Mouse (Mus musculus): ENCODE results near the gene Naif1.

The Naif1 gene

DNA sequence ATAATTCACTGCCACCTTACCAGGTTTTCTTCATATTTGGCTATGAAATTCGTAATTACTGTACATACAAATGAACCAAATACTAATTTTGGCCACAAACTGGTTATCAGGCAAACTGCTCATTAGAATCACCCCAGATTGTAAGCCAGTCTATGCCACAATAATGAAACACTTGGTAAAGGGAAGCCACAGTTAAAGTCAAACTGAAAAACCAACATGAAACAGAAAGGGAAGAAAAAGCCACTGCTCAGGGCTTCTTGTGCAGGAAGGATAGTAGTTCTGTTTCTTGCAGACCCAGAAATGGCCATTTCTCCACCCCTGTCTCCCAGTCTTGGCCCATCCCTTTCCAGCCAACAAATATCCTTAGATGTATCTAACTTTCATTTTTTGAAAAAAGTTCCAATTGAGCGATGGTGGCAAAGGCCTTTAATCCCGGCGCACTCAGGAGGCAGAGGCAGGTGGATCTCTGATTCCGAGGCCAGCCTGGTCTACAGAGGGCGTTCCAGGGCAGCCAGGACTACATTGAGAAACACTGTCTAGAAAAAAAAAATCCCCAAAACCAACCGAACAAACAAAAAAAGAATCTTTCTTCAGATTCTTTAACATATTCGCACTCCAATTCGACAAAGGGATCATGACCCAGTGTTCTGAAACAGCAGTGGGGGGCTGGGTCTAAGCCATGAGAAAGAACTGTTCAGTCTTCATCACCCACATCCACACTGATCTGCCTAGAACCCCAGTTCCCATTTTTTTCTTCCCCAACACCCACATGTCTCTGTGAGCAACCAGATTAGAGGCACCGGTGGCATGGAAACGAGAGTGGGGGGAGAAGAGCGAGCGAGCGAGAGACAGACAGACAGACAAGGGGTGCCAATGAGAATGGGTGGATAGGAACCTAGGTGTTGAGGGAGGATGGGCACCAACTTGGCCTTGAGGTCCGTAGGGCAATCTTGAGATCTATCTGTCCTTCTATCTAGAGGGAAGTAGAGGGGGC, at the start of gene Naif1:
TSS of gene Naif1 (plus strand) at position 697 of the 994 bp plus-strand sequence.
- no peak for DNase-seq (ENCODE audit: low read depth, low spot score)

DNA sequence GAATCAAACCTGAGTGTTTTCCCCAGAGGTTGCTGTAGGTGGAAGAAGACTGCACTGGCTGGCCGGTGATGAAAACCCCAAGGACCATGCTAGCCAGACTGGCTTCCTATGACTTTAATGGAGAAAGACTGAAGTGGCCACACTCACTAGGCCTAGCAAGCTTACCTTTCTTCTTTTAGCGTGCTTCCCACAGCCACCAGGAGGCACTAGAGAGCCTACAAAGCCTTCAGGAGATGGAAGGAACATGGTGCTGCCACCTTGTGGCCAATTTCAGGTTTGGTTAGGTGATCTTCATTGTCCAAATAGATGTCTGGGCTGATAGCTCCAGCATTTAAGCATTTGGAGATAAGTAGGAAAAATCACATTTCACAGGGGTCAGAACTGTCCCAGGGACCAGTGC, 45.6 kb upstream of the Naif1 start:
- peak; percentile 97 for DNase-seq (ENCODE audit: low read depth, low spot score)

- no peak for DNase-seq (ENCODE audit: low read depth, low spot score)
Observed at GRCm38 (mm10) chr2:32407144-32407824, 43.0 kb upstream of the Naif1 start.

- no peak for DNase-seq (ENCODE audit: low read depth, low spot score)
Observed at GRCm38 (mm10) chr2:32408429-32409424, 41.5 kb upstream of the Naif1 start.

- DNase-seq (ENCODE audit: low read depth, low spot score): no peak
Observed at GRCm38 (mm10) chr2:32411407-32411806, 38.9 kb upstream of the Naif1 start.

DNA sequence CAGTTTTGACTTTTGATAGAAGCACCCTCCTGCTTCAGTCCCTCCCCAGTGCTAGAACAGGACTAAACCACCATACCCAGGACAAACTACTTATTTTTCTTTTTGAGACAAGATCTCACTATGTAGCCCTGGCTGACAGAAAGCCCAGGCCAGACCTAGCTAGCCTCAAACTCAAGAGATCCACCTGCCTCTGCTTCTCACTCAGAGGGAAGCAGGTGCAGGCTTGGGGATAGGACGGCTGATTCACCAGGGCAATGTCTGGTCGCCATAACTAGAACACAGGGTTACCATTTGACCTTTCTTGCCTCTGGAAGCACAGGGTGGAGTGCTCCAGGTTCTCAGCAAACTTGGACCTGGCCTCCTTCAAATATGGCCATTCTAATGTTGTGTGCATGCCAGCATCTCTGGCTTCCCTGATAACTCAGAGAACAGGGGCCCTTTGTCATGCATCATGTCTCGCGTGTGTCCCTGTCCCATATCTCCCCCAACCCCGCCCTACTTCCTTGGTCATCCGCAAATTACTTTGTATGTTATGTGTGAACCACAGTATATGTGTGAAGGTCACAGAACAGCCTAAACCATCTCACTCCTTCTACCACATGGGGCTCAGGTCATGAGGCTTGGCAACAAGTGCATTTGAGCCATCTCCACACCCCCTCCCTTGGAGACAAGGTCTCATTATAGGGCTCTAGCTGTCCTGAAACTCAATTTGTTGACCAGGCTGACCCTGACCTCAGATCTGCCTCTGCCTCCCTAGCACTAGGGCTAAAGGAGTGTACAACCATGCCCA, 37.3 kb upstream of the Naif1 start:
- DNase-seq (ENCODE audit: low read depth, low spot score): no peak

DNA sequence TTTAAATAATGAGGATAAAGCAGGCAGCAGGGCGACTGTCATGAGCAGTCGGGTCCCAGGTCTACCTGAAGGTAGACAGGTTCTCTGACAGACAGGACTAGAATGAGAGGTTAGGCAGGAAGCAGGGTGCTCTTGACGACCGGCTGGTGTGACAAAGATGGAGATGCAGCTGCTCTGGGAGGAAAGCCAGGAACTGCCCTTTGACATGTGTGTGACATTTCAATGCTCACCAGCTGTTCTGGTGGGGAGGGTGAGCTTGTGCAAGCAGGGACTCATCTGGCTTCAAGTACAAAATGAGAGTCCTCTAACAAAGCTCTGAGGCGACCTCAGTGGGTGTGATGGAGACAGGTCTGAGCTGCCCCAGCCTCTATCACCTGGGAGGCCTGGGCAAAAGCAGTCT, 36.3 kb upstream of the Naif1 start:
- no peak for DNase-seq (ENCODE audit: low read depth, low spot score)

GRCm38 (mm10) chr2:32415801-32416200, 34.5 kb upstream of the Naif1 start:
- no peak for DNase-seq (ENCODE audit: low read depth, low spot score)

- DNase-seq (ENCODE audit: low read depth, low spot score): no peak
Observed at GRCm38 (mm10) chr2:32416556-32416955, 33.7 kb upstream of the Naif1 start.

DNA sequence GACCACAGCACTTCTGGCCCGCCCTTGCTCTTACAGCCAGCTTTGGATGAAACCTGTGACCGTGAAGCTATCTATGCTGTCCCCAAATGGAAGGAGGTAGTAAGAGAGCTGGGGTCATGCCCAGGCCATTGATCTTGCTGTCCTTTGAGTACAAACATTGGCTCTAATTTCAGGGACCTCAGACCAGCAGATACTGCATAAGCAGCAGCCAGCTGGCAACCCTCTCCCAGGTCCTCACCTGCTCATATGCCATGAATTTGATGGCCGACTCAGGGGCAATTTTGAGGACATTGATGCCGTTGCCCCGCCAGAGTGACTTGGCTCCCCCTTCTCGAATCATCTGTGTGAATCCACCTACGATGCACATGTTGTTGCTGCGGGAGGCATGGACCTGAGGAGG, 32.8 kb upstream of the Naif1 start:
- DNase-seq (ENCODE audit: low read depth, low spot score): no peak

- DNase-seq (ENCODE audit: low read depth, low spot score): no peak
Observed at GRCm38 (mm10) chr2:32418430-32419151, 31.7 kb upstream of the Naif1 start.

DNA sequence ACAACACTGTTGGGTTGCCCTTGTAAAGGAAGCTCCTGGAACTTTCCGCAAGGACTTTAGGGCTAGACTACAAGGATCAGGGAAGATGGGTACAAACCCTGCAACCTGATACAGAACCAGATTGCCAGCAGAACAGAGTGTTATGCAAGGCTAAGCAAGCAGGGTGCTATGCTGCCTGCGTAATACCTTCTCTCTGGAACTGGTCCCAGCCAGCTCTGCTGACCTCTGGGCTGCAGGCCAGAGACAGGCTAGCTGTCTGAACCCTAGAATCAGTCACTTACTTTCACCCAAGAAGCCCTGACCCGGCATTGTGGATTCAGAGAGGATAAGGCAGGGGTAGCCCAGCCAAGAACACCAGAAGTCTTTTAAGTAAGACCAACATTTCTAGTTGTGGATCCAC, 30.9 kb upstream of the Naif1 start:
- DNase-seq (ENCODE audit: low read depth, low spot score): no peak

DNA sequence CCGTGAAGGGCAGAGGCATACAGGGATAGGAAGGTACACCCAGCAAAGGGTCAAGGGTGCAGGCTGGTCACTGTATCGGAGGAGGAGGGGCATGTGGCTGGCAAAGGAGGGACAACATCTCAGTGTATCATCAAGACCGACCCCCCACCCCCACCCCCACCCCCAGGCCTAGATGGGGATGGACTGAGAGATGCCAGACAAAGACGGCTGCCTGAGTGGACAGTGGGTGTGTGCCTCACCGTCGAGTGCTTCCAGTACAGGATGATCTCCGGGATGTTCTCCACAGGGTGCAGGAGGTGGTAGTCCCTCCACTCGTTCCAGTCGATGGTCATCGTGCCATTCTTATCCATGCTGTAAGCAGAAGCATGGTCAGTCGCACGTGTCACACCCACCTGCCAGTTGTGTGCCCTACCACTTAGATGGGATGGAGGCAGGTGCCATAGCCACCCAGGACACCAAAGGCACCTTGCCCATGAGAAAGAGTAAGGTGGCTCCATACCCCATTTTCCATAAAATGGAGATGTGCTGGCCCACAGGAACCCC, 30.1 kb upstream of the Naif1 start:
- no peak for DNase-seq (ENCODE audit: low read depth, low spot score)

GRCm38 (mm10) chr2:32420647-32421046, 29.6 kb upstream of the Naif1 start:
- DNase-seq (ENCODE audit: low read depth, low spot score): no peak

- DNase-seq (ENCODE audit: low read depth, low spot score): no peak
Observed at GRCm38 (mm10) chr2:32421851-32422251, 28.4 kb upstream of the Naif1 start.

GRCm38 (mm10) chr2:32423481-32424331, 26.6 kb upstream of the Naif1 start:
- DNase-seq (ENCODE audit: low read depth, low spot score): peak; percentile 84

DNA sequence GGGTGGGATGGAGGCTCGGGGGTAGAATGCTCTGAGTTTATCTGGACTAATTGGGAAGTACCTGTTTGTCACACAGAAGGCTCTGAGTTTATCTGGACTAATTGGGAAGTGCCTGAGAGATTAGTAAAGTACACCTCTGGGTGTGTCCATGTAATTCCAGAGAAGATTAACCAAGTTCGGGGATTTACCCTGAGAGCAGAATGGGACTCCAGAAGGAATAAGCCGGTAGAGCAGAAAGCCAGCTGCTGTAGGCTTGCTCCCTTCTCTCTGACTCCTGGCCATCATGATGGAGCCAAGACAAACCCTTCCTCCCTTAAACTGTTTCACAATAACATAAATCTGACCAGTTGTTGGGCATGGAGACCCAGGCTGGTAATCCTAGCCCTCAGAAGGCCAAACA, 25.5 kb upstream of the Naif1 start:
- DNase-seq (ENCODE audit: low read depth, low spot score): no peak

DNA sequence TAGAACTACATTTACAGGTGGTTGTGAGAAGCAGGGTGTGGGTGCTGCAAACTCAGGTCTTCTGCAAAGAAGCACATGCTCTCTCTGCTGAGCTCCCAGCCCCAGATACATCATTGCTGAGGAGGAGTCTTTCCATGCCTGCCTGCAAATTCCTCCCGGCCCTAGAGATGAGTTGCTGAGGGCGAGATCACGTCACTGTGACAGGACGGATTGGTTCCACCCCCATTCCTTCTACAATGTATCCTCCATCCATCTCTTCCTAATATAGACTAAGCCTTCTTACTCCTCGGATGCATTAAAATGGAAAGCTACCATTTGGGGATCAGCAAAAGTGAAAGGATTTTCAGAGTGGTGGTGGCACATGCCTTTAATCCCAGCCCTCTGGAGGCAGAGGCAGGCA, 24.7 kb upstream of the Naif1 start:
- DNase-seq (ENCODE audit: low read depth, low spot score): no peak

GRCm38 (mm10) chr2:32426141-32426540, 24.1 kb upstream of the Naif1 start:
- no peak for DNase-seq (ENCODE audit: low read depth, low spot score)

Measured in ES-CJ7 (cell line).